Mouse (Mus musculus): ENCODE measurements around the gene Memo1. TPM values are rescaled to one million over a fixed set of nuclear protein-coding genes. Genes with fewer than 3 reads are reported as not detected.
"Not testable (repeated sequence)": the region's sequence is repeated elsewhere in the genome, so short reads cannot be mapped to it uniquely, and the experiment has no call there.

Gene Memo1
- total RNA-seq, 2 experiments from 2014 or later, result 43.3 to 46.9 TPM

GRCm38 (mm10) chr17:74316309-74316863 lies 21.1 kb upstream of the Memo1 start:
- intact Hi-C loops (cut with DNase I), result loop anchor here (1.0 kb wide), 2 partner anchors 21 to 22 kb away; partner anchors contain the start of genes Memo1 and Spast
- TF ChIP-seq CTCF (IDR thresholded peaks at IDR 0.05), result no peak; the same call in none of the 2 replicates
- DNase-seq (ENCODE audit: extremely low spot score in 1 of 2, low spot score in 2 of 2), result peak; percentile 86 to 88
- Histone ChIP-seq H3K4me3 (peak overlapping the region; percentile 86), H3K27ac (peak overlapping the region; percentile 97)

GRCm38 (mm10) chr17:74315445-74316308 lies 20.4 kb upstream of the Memo1 start:
- no peak for TF ChIP-seq CTCF (IDR thresholded peaks at IDR 0.05)
- DNase-seq (ENCODE audit: extremely low spot score in 1 of 2, low spot score in 2 of 2), result peak in 1 of 2 experiments; percentile 16
- H3K4me3 ChIP-seq, result peak overlapping the region; percentile 86
- H3K27ac ChIP-seq, result peak overlapping the region; percentile 97
- intact Hi-C loops (cut with DNase I), result loop anchor here (1.0 kb wide), 2 partner anchors 20 to 23 kb away; partner anchors contain the start of genes Memo1 and Spast

- no peak overlapping the region for H3K27ac ChIP-seq
- no peak for DNase-seq (ENCODE audit: extremely low spot score in 1 of 2, low spot score in 2 of 2)
- intact Hi-C loops (cut with DNase I), result no loop called here
- H3K4me3 ChIP-seq, result no peak overlapping the region
- TF ChIP-seq CTCF (IDR thresholded peaks at IDR 0.05), result no peak
Measured at GRCm38 (mm10) chr17:74306021-74306420, 10.7 kb upstream of the Memo1 start.

DNA sequence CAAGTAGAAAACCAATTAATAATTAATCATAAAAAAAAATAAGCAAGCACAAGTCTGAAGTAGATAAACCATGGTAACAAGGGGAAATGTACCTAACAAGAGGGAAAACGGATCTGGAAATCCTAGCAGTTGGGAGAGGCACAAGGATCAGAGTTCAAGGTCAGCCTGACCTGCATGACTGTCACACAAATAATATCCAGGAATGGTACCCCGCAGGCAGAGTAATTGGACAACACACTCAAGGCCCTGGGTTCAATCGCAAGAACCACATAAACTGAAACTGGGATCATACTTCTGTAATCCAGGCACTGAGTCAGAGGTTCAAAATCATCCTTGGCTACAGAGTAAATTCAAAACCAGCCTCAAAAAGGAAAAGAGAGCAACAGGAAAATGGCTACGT lies 10.3 kb upstream of the Memo1 start:
- H3K27ac ChIP-seq, result no peak overlapping the region
- intact Hi-C loops (cut with DNase I), result no loop called here
- TF ChIP-seq CTCF (IDR thresholded peaks at IDR 0.05), result no peak

GRCm38 (mm10) chr17:74304060-74304459 lies 8.7 kb upstream of the Memo1 start:
- no peak for TF ChIP-seq CTCF (IDR thresholded peaks at IDR 0.05)

More for the DNA sequence above, 10.3 kb upstream of the Memo1 start:
- H3K4me3 ChIP-seq, result no peak overlapping the region
- DNase-seq (ENCODE audit: extremely low spot score in 1 of 2, low spot score in 2 of 2), result no peak

GRCm38 (mm10) chr17:74300089-74300488 lies 4.8 kb upstream of the Memo1 start:
- H3K4me3 ChIP-seq, result no peak overlapping the region
- DNase-seq (ENCODE audit: extremely low spot score in 1 of 2, low spot score in 2 of 2), result no peak
- TF ChIP-seq CTCF (IDR thresholded peaks at IDR 0.05), result no peak
- intact Hi-C loops (cut with DNase I), result no loop called here
- no peak overlapping the region for H3K27ac ChIP-seq

More at GRCm38 (mm10) chr17:74304060-74304459, 8.7 kb upstream of the Memo1 start:
- intact Hi-C loops (cut with DNase I), result no loop called here
- DNase-seq (ENCODE audit: extremely low spot score in 1 of 2, low spot score in 2 of 2), result no peak
- Histone ChIP-seq H3K27ac (no peak overlapping the region), H3K4me3 (no peak overlapping the region)

GRCm38 (mm10) chr17:74296991-74297390 lies 1.7 kb upstream of the Memo1 start:
- not testable (repeated sequence) for H3K27ac ChIP-seq; DNase-seq (ENCODE audit: extremely low spot score in 1 of 2, low spot score in 2 of 2); H3K4me3 ChIP-seq
- intact Hi-C loops (cut with DNase I), result loop anchor here (5.0 kb wide), 1 partner anchor 275 kb away; no protein-coding TSS in a partner anchor

- TF ChIP-seq CTCF (IDR thresholded peaks at IDR 0.05), result peak; percentile 38
Measured at GRCm38 (mm10) chr17:74296076-74296823, 929 bp upstream of the Memo1 start.

GRCm38 (mm10) chr17:74294426-74295025 lies 795 bp downstream of the Memo1 start:
- Histone ChIP-seq H3K4me3 (peak overlapping the region; percentile 78), H3K27ac (peak overlapping the region; percentile 85)
- DNase-seq (ENCODE audit: extremely low spot score in 1 of 2, low spot score in 2 of 2), result peak; percentile 72 to 79
- TF ChIP-seq CTCF (IDR thresholded peaks at IDR 0.05), result no peak
- intact Hi-C loops (cut with DNase I), result loop anchor here (1.0 to 5.0 kb wide), 3 partner anchors 22 to 272 kb away; partner anchors contain the start of gene Spast

More at GRCm38 (mm10) chr17:74296076-74296823, 929 bp upstream of the Memo1 start:
- Histone ChIP-seq H3K4me3 (peak overlapping the region; percentile 88), H3K27ac (peak overlapping the region; percentile 98)
- intact Hi-C loops (cut with DNase I), result loop anchor here (5.0 kb wide), 1 partner anchor 274 kb away; no protein-coding TSS in a partner anchor
- no peak for DNase-seq (ENCODE audit: extremely low spot score in 1 of 2, low spot score in 2 of 2)

- intact Hi-C loops (cut with DNase I), result loop anchor here (2.0 kb wide), 1 partner anchor 45 kb away; the partner anchor contains the start of gene Spast
Measured at GRCm38 (mm10) chr17:74293687-74294425, 1.5 kb downstream of the Memo1 start.

More at GRCm38 (mm10) chr17:74293687-74294425, 1.5 kb downstream of the Memo1 start:
- TF ChIP-seq CTCF (IDR thresholded peaks at IDR 0.05), result no peak
- peak; percentile 26 for DNase-seq (ENCODE audit: extremely low spot score in 1 of 2, low spot score in 2 of 2)
- peak overlapping the region; percentile 78 for H3K4me3 ChIP-seq
- H3K27ac ChIP-seq, result peak overlapping the region; percentile 78

Data from left cerebral cortex, adult 2 months (tissue).